Mouse (Mus musculus) hematopoietic stem cell, adult 5-6 weeks (primary cell): ENCODE measurements around the gene Tgfbr2. TPM values are rescaled to one million over a fixed set of nuclear protein-coding genes. Genes with fewer than 3 reads are reported as not detected.
A peak's percentile ranks its signal among the peaks of the same experiment; 100 is the strongest.

ENCODE experiments used
- ATAC-seq, 2 experiments: fragments of 125-278 bp in 1 of 2; replicated peaks in 1 of 2; 2 replicates each; pipeline ENCODE4 v1.8.0; 2016 to 2017; ENCODE audit warnings: inconsistent platforms in 2 of 2, mild to moderate bottlenecking in 2 of 2, moderate number of reproducible peaks in 2 of 2, low read depth in 1 of 2, moderate TSS enrichment in 1 of 2; ENCODE audit not compliant: low FRiP score in 2 of 2, poor library complexity in 2 of 2, severe bottlenecking in 2 of 2, insufficient read depth in 1 of 2, low TSS enrichment in 1 of 2
- total RNA-seq: library from RNA; stranded (forward); fragments of 172-1452, 232-1000 nt; gene quantifications from 2 replicates; pipeline ENCODE4 v1.2.3, GENCODE M21; 2017

Gene Tgfbr2
- total RNA-seq, 1 experiment from 2014 or later, result 26.2 TPM

DNA sequence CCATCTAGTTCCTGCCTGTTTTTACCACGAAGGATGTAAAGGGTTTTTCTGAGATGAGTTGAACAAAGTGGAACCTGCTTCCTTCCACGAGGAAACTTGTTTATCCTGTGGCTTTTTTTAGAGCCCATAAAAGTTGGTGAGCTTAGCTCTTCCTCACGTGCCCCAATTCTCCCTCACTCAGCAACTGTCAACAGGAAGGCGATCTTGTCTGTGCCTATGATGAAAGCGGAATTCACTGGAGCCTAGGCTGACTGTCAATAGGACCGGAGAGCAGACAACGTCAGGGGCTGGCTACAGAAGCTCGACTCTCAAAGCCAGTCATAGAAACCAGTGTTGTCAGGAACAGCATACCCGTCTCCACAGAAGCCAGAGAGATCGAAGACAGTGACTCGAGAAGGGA lies 73.3 kb downstream of the Tgfbr2 start:
- ATAC-seq, result no peak

DNA sequence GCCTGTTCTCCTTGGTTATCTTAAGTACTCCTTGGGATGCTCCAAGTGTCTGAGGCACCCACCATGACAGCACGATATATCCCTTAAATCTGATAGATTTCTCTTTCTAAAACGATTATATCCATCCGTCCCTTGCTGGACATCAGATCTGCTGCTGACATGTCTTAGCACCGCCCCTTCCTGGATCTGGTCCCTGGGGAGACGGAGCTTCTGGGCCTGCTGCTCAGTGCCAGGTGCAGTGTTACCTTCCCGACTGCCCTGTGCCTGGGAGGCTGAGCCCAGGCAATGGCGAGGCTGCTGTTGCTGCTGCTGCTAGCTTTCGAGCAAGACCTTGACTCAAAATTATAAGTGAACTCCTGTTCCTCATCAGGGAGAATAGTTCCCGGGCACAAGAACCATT lies 75.1 kb downstream of the Tgfbr2 start:
- no peak for ATAC-seq

DNA sequence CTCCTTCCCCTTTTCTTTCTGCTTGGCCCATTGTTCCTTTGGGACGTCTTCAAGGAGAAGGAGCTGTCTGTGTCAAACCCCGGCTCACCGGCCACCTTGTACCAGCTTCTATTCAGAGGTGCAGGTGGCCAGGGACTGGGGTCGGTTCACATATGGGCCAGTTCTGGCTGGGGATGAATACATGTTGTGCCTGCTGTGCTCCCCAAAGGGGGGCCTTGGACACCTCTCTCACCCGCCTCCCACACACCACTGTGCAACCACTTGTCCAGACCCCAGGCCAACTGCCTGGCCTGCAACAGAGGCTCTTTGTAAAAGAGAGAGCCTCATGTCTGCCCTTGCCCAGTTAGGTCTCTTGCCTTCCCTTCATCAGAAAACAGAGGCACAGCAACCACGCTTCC lies 75.6 kb downstream of the Tgfbr2 start:
- no peak for ATAC-seq

DNA sequence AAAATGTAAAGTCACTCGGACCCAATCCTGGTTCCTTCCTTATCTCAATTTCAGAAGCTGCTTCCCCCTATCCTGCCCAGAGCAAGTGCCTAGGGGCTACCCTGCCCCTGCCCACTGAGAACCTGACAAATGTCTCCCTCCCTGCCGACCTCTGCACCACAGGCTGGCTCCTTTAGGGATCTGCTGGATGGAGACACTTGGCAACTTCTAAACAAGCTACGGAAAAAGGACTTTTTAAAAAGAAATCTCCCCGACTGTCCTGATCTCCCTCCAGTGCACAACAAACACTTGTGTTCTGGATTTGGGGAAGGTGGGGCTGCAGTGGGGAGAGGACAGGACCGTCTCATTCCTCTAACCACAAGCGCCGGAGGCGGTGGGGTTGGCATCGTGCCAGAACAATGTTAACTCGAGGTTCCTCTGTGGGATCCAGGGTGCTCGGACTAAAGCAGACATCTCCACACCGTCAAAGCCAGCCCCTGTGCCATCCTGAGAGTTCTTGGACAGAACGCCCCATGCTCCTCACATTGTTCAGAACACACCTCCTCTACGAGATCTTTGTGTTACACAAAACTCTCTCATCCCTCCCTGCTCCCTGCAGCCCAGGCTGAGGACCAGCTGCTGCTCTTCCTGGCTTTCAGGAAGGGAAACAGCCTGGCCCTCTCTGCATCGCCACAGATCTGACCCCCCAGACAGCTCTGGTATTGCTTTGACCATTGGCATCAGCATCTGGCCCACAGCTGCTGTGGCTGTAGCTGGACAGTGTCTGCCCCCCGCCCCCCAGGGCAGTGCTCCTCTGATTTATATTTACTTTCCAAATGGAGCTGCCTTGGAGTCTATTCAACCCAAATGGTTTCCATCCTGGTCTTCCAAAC lies 76.2 kb downstream of the Tgfbr2 start:
- peak; percentile 43 to 49 for ATAC-seq

DNA sequence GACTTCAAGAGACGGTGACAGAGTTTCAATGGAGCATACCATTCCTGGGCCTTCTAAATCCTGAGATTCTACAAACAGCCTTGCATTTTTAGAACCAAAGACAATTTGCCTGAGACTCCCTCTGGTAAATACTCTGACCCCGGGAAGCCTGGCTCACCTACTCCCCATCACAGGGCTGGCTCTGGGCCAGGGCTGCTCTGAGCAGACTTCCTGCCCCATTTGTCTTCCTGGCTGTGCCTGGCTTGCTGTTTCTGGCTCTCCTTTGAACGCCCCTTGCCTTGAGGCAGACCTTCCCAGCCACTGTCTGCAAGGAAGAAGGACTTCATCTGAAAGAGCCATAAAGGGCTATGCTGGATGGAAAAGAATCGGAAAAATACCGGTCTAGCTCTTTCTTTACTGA lies 83.2 kb downstream of the Tgfbr2 start:
- no peak; a peak in 1 of 4 replicates for ATAC-seq

DNA sequence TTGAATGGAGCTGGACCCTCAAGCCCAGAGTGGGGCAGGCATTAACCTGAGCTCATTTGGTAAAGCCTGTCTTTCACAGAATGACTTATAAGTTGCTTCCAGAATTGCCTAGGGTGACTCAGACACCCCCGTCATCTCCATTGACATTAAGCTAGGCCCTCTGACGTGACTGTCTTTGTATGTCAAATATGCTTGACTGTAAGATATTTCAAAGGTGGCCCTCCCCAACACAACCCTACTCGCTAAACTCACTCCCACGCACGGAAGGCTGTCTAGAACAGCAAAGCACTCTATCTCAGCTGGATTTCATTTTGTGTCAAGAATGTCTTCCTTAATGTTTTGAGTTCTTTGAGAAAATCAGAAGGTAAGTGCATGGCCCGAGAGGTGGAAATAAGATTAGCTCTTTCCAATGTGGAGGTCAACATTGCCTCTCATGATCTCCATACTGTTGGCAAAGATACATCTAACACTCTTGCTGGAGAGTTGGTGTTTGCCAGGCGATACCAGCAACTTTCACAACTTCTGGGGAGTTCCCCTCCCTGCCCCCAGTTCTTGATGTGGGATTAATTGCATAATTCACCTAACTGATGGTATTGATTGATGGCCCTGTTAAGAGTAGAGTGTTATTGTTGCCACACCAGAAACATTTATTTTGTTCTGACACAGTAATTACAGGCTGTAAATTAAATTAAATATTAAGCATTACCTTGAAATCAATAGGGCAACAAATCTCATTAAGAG lies 83.9 kb downstream of the Tgfbr2 start:
- no peak for ATAC-seq

DNA sequence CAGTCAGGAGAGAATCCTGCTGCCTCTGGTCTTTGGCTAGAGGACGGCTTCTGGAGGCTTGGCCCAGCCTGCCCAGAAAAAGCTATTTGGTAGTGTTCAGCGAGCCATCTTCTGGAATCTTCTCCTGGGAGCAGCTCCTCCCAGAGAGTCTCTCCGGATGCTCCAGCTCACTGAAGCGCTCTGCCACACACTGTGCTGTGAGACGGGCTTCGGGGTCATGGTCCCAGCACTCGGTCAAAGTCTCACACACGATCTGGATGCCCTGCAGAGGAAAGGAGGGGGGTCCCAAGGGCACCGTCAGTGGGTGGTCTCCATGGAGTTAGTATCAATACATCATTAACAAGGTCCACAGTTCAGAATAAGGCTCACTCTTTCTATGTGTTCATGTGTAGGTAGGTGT lies 84.9 kb downstream of the Tgfbr2 start:
- no peak for ATAC-seq

DNA sequence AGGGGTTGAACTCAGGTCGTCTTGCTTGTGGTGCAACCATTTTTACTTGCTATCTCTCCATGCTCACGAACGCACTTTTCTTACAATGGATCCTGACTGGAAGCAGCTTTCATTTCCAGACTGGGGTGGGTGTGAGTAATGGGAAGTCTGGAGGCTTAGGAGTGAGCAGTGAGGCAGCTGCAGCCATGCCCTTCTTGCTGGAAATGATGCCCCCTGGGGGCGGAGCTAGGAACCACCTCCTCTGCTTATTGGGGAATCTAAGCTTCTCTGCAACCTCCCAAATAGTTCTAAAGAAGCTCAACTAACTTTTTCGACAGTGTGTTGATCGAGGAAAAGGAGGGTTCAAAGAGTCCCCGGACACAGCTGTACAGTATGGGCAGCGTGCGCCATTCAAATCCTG lies 86.2 kb downstream of the Tgfbr2 start:
- ATAC-seq, result no peak

DNA sequence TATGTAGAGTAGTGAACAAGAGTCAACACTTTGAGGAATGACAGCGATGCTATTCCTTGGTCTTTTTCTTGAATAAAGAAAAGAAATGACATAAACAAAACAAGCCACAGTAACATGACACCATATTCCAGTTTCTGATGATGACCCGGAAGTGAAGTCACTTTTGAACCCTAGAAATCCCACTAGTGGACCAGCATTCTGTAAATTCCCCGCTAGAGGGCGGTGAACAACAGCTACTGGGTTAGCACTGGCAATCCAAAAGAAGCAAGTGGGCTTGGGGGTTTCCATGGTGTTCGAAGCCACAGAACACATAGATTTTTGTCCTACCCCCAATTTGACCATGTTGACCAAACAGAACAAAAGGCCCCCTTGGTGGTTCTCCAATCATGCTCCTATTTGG lies 87.3 kb downstream of the Tgfbr2 start:
- no peak for ATAC-seq

DNA sequence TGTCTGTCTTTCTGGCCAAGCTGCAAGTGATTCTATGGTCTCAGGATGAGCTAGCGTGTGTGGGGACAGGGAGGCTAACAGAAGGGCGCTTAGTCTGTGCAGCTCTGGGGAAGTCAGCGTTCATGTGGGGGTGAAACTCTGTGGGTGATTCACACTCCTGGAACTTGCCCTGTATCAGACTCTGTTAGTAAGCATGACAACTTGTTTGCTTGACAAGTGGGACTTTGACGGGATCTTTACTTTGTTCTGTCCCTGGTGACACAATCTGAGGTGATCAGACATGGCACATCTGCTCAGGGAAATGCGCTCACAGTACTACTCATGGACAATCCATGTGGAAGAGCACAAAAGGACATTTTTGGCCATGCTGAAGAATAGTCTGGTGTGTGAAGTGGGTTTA lies 87.9 kb downstream of the Tgfbr2 start:
- no peak for ATAC-seq

DNA sequence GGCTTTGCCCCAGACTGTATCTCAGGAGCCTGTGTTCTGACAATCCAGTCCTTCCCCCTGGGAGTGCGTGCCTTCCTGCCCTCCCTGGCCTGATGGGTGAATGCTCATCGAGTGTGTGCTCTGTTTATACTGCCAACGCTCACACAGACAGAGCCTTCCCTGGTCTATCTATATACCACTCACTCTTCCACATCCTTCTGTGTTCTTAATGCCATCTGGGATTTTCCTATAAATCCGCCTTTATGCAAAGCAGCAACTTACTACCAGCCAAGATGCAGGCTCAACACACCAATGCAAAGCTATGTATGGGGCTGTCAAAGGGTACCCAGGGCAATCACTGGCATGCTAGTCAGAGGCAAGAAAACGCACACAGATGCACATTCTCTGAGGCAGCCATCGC lies 89.2 kb downstream of the Tgfbr2 start:
- ATAC-seq, result no peak

DNA sequence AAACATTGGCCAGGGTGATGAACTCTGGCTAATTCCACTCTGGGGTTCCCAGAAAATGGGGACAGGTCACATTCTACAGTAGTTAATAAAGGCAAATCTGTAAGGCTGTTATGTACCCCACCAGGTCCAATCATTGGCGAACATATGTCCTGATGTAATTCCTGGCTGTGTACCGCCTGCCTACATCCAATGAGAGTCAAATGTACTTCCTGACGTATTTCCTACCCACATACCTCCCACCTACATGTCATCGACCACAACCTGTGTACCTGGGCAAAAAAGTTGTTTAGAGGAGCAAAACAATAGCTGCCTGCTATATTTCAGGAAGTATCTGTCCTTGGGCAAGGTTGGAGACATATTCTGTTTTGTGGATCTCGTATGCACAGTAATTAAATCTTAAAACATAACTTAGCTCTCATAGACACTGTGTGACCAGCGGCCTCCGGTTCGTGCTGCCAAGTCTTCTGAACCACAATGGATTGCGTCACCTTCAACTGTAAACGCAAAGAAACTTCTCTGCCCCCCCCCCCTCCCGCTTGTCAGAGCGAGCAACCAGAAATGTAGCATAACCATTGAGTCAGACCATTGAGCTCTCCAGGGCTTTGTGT lies 90.7 kb downstream of the Tgfbr2 start:
- ATAC-seq, result peak; percentile 58 to 71

DNA sequence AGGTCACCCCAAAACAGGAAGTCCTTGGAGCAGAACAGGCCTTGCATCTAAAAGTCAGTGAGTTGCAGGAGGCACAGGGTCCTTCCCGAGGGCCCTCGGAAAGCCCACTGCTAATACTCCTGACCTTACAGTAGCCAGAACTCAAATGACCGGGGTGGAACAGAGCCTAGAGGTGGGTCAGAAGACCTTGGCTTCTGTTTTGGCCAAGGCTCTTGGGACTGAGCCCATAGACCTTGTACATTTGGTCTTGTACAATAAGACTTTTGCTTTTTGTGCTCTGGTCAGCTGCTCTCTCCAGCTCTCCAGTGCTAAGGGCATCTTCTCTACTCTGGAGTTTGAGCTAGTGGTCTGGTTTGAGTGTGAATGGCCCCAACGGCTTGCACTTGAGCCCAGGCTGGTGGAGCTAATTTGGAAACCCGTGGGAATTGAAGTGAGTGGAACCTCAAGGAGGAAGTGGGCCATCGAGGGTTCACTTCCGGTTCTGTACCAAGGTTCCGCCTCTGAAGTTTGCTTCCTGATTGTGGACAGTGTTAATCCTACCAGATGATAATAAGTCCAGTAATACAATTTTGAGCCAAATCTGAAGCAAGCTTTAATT lies 91.3 kb downstream of the Tgfbr2 start:
- peak; percentile 35 to 70 for ATAC-seq

DNA sequence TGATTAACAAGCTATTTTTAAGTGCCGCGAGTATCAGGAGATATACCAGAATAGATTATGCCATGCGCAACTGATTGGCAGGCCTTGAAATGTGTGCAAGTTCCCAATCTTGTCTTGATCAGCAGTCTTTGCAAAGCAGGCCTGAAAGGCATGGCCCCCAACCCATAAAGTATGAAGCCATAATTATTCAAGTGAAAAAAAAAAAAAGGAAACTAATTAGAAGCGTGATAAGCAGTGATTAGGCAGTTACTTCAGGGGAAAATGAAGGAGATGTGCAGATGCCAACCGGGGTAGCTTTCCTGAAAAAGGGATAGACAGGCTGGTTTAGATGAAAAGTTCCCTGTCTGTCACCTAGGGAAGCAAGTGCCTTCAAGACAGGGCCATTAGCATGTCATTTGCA lies 91.9 kb downstream of the Tgfbr2 start:
- ATAC-seq, result no peak

DNA sequence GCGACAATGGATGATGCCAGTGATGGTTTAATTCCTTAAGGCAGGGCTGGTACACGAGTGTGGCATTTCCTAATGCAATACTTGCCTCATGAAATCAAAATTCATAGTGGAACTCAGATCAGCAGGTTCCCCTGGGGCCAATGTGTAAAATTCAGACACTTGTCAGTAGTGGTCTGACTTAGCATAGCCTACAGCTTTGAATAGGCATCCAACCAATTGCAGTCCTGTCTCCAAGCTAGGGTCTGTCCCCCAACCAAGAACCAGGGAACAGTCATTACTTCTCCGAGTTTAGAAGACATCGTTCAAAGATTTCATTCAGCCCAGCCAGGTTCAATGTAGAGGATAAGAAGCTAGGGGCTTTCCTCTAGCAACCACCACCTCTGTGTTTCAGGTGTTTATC lies 93.4 kb downstream of the Tgfbr2 start:
- ATAC-seq, result no peak

DNA sequence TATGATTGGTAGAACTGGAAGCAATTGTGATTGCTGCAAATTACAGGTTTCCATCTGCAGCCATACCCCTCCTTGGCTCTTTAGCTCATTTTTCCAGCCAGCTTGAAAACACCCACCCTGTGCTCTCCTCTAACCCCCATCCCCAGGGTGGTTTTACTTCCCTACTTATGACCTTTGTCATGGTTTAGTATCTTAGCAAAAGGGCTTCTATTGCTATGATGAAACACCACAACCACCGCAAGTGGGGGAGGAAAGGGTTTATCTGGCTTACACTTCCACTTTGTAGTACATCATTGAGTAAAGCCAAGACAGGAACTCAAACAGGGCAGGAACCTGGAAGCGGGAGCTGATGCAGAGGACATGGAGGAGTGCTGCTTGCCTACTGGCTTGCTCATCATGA lies 97.7 kb downstream of the Tgfbr2 start:
- ATAC-seq, result peak; percentile 53 to 68; a peak in 3 of 4 replicates

DNA sequence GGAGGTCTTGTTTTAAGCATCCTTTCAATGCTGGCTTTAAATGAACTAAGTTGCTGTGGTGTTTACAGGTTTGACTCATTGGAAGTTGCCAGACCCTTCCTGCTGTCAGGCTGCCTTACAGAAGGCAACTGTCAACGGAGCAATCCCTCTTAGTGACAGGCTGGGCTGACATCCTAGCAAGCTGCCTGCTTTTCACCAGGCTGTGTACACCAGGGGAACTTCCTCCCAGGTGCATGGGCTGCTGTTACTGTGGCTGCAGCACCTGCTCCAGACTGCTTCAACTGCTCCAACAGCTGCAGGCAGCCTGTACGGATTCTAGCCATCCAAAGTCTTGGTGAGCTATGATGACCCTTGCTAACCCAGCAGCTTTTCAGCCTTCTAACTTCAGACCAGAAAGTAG lies 98.2 kb downstream of the Tgfbr2 start:
- peak; percentile 38 to 67; a peak in 3 of 4 replicates for ATAC-seq

DNA sequence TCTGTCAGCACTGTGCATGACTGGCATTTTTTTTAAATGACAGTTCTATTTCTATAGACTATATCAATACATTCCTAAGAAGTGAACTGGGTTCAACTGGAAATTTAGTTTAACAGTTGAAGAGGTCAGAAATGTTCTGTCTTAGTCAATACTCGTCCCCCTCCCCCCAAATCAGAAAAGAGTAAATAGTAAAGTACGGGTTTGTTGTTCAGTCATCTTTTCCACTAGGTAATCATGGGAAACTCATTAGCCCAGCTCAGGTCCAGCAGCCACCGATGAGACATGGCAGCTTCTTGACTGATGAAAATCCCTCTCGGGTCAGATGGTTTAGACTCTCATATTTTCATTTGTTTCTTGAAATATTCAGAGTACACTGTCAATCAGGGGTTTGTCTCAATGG lies 99.0 kb downstream of the Tgfbr2 start:
- ATAC-seq, result no peak
